Mouse (Mus musculus): Measurements from ENCODE around the gene Arhgap11a.

Arhgap11a gene

GRCm38 (mm10) chr2:113848245-113849121, at the start of gene Arhgap11a:
Gene Arhgap11a, minus strand, starts transcription at chr2:113848661.
- DNase-seq (ENCODE audit: low read depth, low spot score) = peak; percentile 95

GRCm38 (mm10) chr2:113893385-113894122, 45.1 kb upstream of the Arhgap11a start:
- DNase-seq (ENCODE audit: low read depth, low spot score) = peak; percentile 3

GRCm38 (mm10) chr2:113887166-113887565, 38.7 kb upstream of the Arhgap11a start:
- no peak for DNase-seq (ENCODE audit: low read depth, low spot score)

GRCm38 (mm10) chr2:113886061-113886460, 37.6 kb upstream of the Arhgap11a start:
- DNase-seq (ENCODE audit: low read depth, low spot score) = no peak

GRCm38 (mm10) chr2:113870115-113870514, 21.7 kb upstream of the Arhgap11a start:
- no peak for DNase-seq (ENCODE audit: low read depth, low spot score)

GRCm38 (mm10) chr2:113868404-113868803, 19.9 kb upstream of the Arhgap11a start:
- no peak for DNase-seq (ENCODE audit: low read depth, low spot score)

- no peak for DNase-seq (ENCODE audit: low read depth, low spot score)
These were observed 17.7 kb upstream of the Arhgap11a start for GRCm38 (mm10) chr2:113866155-113866554.

- DNase-seq (ENCODE audit: low read depth, low spot score) = no peak
These were observed 680 bp upstream of the Arhgap11a start for GRCm38 (mm10) chr2:113849141-113849540.

- DNase-seq (ENCODE audit: low read depth, low spot score) = no peak
These were observed 700 bp downstream of the Arhgap11a start for GRCm38 (mm10) chr2:113847678-113848244.

- DNase-seq (ENCODE audit: low read depth, low spot score) = no peak
These were observed 3.4 kb downstream of the Arhgap11a start for GRCm38 (mm10) chr2:113845081-113845480.

- DNase-seq (ENCODE audit: low read depth, low spot score) = no peak
These were observed 6.6 kb downstream of the Arhgap11a start for GRCm38 (mm10) chr2:113841656-113842437.

- DNase-seq (ENCODE audit: low read depth, low spot score) = no peak
These were observed 9.0 kb downstream of the Arhgap11a start for GRCm38 (mm10) chr2:113839488-113839887.

- no peak for DNase-seq (ENCODE audit: low read depth, low spot score)
These were observed 13.2 kb downstream of the Arhgap11a start for GRCm38 (mm10) chr2:113835219-113835618.

- peak; percentile 94 for DNase-seq (ENCODE audit: low read depth, low spot score)
These were observed 19.2 kb downstream of the Arhgap11a start, which contains the start of gene Scg5 for GRCm38 (mm10) chr2:113828943-113829882. Gene Scg5, minus strand, starts transcription at chr2:113829121.

- DNase-seq (ENCODE audit: low read depth, low spot score) = no peak
These were observed 20.1 kb downstream of the Arhgap11a start for GRCm38 (mm10) chr2:113828086-113828942.

GRCm38 (mm10) chr2:113823909-113824308, 24.6 kb downstream of the Arhgap11a start:
- peak; percentile 58 for DNase-seq (ENCODE audit: low read depth, low spot score)

- no peak for DNase-seq (ENCODE audit: low read depth, low spot score)
These were observed 26.1 kb downstream of the Arhgap11a start for GRCm38 (mm10) chr2:113822367-113822766.

GRCm38 (mm10) chr2:113821176-113821734, 27.2 kb downstream of the Arhgap11a start:
- DNase-seq (ENCODE audit: low read depth, low spot score) = no peak

GRCm38 (mm10) chr2:113820117-113820516, 28.3 kb downstream of the Arhgap11a start:
- no peak for DNase-seq (ENCODE audit: low read depth, low spot score)

Measured in ES-CJ7 (cell line).